Mouse (Mus musculus) kidney, embryonic 14.5 days (tissue): ENCODE results near the gene Sdc4. TPM values are rescaled to one million over a fixed set of nuclear protein-coding genes. Genes with fewer than 3 reads are reported as not detected.

Source experiments
- ATAC-seq: fragments of 200-750 bp; cut with Nextera tagmentation; 2 replicates; pipeline ENCODE4 v1.8.0; 2017; ENCODE audit warnings: moderate number of reproducible peaks, mild to moderate bottlenecking, moderate TSS enrichment, moderate library complexity; ENCODE audit not compliant: low FRiP score, low TSS enrichment
- H3K27ac ChIP-seq: fragments of 300-500 bp; sonication (generic); 2 replicates; pipeline ENCODE4 v1.5.1; 2014; ENCODE audit warnings: low read depth, mild to moderate bottlenecking, low read length, moderate library complexity, mixed read lengths
- H3K27me3 ChIP-seq: fragments of 300-500 bp; sonication (generic); 2 replicates; pipeline ENCODE4 v1.6.1; 2014; ENCODE audit warnings: mild to moderate bottlenecking, low read length; ENCODE audit not compliant: control insufficient read depth, insufficient read depth
- H3K36me3 ChIP-seq: fragments of 300-500 bp; sonication (generic); 2 replicates; pipeline ENCODE4 v1.6.1; 2014; ENCODE audit warnings: low read length, mixed read lengths; ENCODE audit not compliant: control insufficient read depth, insufficient read depth
- H3K4me1 ChIP-seq: fragments of 300-500 bp; sonication (generic); 2 replicates; pipeline ENCODE4 v1.6.1; 2014; ENCODE audit warnings: low read length, mixed read lengths; ENCODE audit not compliant: control insufficient read depth, insufficient read depth
- H3K4me2 ChIP-seq: fragments of 300-500 bp; sonication (generic); replicated peaks from 2 replicates; pipeline ENCODE4 v1.6.1; 2014; ENCODE audit warnings: low read depth, mild to moderate bottlenecking, low read length
- H3K4me3 ChIP-seq: fragments of 300-500 bp; sonication (generic); 2 replicates; pipeline ENCODE4 v1.5.1; 2014; ENCODE audit warnings: mild to moderate bottlenecking, low read length
- H3K9ac ChIP-seq: fragments of 300-500 bp; sonication (generic); 2 replicates; pipeline ENCODE4 v1.6.1; 2014; ENCODE audit warnings: low read depth, mild to moderate bottlenecking, low read length, moderate library complexity
- H3K9me3 ChIP-seq: fragments of 300-500 bp; sonication (generic); 2 replicates; pipeline ENCODE4 v1.6.1; 2016; ENCODE audit warnings: low read length; ENCODE audit not compliant: control insufficient read depth
- whole genome bisulfite sequencing: fragments of 180-500 bp; shearing (Covaris S2); extraction: QIAGEN DNeasy Blood & Tissue Kit; methylation state at CpG from one replicate; pipeline ENCODE4 v1.1.7; 2014; 5-methylcytosine and 5-hydroxymethylcytosine counted together
- polyA plus RNA-seq: library from polyadenylated mRNA; unstranded; fragments of >200 nt; fragmentation: Nextera tagmentation; extraction: Ambion mirVana; gene quantifications from 2 replicates; pipeline ENCODE4 v1.2.1, GENCODE M21; 2014

The Sdc4 gene
- polyA plus RNA-seq, 1 experiment from 2014 or later, result 108 TPM

GRCm38 (mm10) chr2:164421306-164421705 is 22.4 kb downstream of the Sdc4 start:
- WGBS, result 91% methylated on average over 7 of the region's 7 CpGs
- H3K9me3 ChIP-seq, result no peaks in the 10 kb centered on the region
- H3K27ac ChIP-seq, result no peak overlapping the region
- peaks cover 15% of the 10 kb centered on the region for H3K4me1 ChIP-seq
- no peak overlapping the region for H3K4me2 ChIP-seq
- H3K9ac ChIP-seq, result no peak overlapping the region
- peaks cover 11% of the 10 kb centered on the region; the same call in 1 of the 2 replicates for H3K36me3 ChIP-seq
- no peak overlapping the region for H3K4me3 ChIP-seq
- no peak for ATAC-seq
- H3K27me3 ChIP-seq, result no peaks in the 10 kb centered on the region

GRCm38 (mm10) chr2:164419489-164419888 is 24.2 kb downstream of the Sdc4 start:
- no peak overlapping the region for H3K9ac ChIP-seq
- 0 out of 2 replicates have a peak overlapping the region, but pooled peaks have one; percentile 11 for H3K27ac ChIP-seq
- no peak overlapping the region for H3K4me3 ChIP-seq
- H3K4me2 ChIP-seq, result no peak overlapping the region
- 0% methylated on average over 3 of the region's 3 CpGs for WGBS
- H3K9me3 ChIP-seq, result no peaks in the 10 kb centered on the region
- 0 out of 2 replicates have a peak, but pooled peaks have one; percentile 70 for ATAC-seq
- H3K27me3 ChIP-seq, result peaks cover 1% of the 10 kb centered on the region; the same call in 1 of the 2 replicates
- H3K36me3 ChIP-seq, result peaks cover 6% of the 10 kb centered on the region; the same call in 1 of the 2 replicates
- H3K4me1 ChIP-seq, result peaks cover 15% of the 10 kb centered on the region

GRCm38 (mm10) chr2:164418308-164418875 is 25.3 kb downstream of the Sdc4 start:
- Histone ChIP-seq H3K27ac (peak overlapping the region; percentile 8; the same call in 1 of the 2 replicates), H3K36me3 (no peaks in the 10 kb centered on the region), H3K4me2 (no peak overlapping the region), H3K4me3 (no peak overlapping the region), H3K4me1 (peaks cover 15% of the 10 kb centered on the region), H3K9ac (no peak overlapping the region), H3K27me3 (peaks cover 6% of the 10 kb centered on the region; the same call in 1 of the 2 replicates), H3K9me3 (no peaks in the 10 kb centered on the region)
- ATAC-seq, result no peak
- WGBS, result 37% methylated on average over 3 of the region's 3 CpGs

- ATAC-seq, result no peak
- Histone ChIP-seq H3K9ac (no peak overlapping the region), H3K27ac (no peak overlapping the region), H3K36me3 (no peaks in the 10 kb centered on the region), H3K4me1 (peaks cover 15% of the 10 kb centered on the region), H3K4me3 (no peak overlapping the region), H3K4me2 (no peak overlapping the region), H3K27me3 (peaks cover 6% of the 10 kb centered on the region; the same call in 1 of the 2 replicates), H3K9me3 (no peaks in the 10 kb centered on the region)
- WGBS, result 3% methylated on average over 2 of the region's 2 CpGs
Measured at GRCm38 (mm10) chr2:164417198-164417597, 26.5 kb downstream of the Sdc4 start.

- peak overlapping the region; percentile 37 for H3K4me2 ChIP-seq
- WGBS, result 60% methylated on average over 10 of the region's 10 CpGs
- H3K27me3 ChIP-seq, result peaks cover 20% of the 10 kb centered on the region
- H3K9me3 ChIP-seq, result no peaks in the 10 kb centered on the region
- H3K27ac ChIP-seq, result no peak overlapping the region
- peak overlapping the region; percentile 17; the same call in 1 of the 2 replicates for H3K4me3 ChIP-seq
- H3K4me1 ChIP-seq, result peaks cover 13% of the 10 kb centered on the region
- no peak for ATAC-seq
- no peaks in the 10 kb centered on the region for H3K36me3 ChIP-seq
- peak overlapping the region; percentile 40 for H3K9ac ChIP-seq
Measured at GRCm38 (mm10) chr2:164414581-164414980, 29.1 kb downstream of the Sdc4 start.

- ATAC-seq, result 0 out of 2 replicates have a peak, but pooled peaks have one; percentile 36
- H3K27me3 ChIP-seq, result peaks cover 24% of the 10 kb centered on the region
- H3K4me1 ChIP-seq, result peaks cover 9% of the 10 kb centered on the region
- peak overlapping the region; percentile 17; the same call in 1 of the 2 replicates for H3K4me3 ChIP-seq
- no peak overlapping the region for H3K27ac ChIP-seq
- 20% methylated on average over 28 of the region's 28 CpGs for WGBS
- no peaks in the 10 kb centered on the region for H3K9me3 ChIP-seq
- H3K9ac ChIP-seq, result peak overlapping the region; percentile 40
- H3K4me2 ChIP-seq, result peak overlapping the region; percentile 37
- no peaks in the 10 kb centered on the region for H3K36me3 ChIP-seq
Measured at GRCm38 (mm10) chr2:164414167-164414566, 29.5 kb downstream of the Sdc4 start.

- Histone ChIP-seq H3K4me1 (peaks cover 14% of the 10 kb centered on the region; the same call in 1 of the 2 replicates), H3K4me2 (0 out of 2 replicates have a peak overlapping the region, but pooled peaks have one; percentile 2), H3K9me3 (no peaks in the 10 kb centered on the region), H3K27me3 (peaks cover 80% of the 10 kb centered on the region), H3K36me3 (no peaks in the 10 kb centered on the region), H3K27ac (no peak overlapping the region), H3K9ac (no peak overlapping the region), H3K4me3 (no peak overlapping the region)
- ATAC-seq, result peak; percentile 34; the same call in 1 of the 2 replicates
- WGBS, result 2% methylated on average over 22 of the region's 22 CpGs
Measured at GRCm38 (mm10) chr2:164407708-164408107, 36.0 kb downstream of the Sdc4 start.

GRCm38 (mm10) chr2:164405519-164405918 is 38.2 kb downstream of the Sdc4 start:
- H3K4me1 ChIP-seq, result peaks cover 17% of the 10 kb centered on the region; the same call in 1 of the 2 replicates
- 39% methylated on average over 5 of the region's 5 CpGs for WGBS
- peaks cover 97% of the 10 kb centered on the region for H3K27me3 ChIP-seq
- H3K4me3 ChIP-seq, result no peak overlapping the region
- H3K9me3 ChIP-seq, result no peaks in the 10 kb centered on the region
- H3K27ac ChIP-seq, result no peak overlapping the region
- no peak overlapping the region for H3K4me2 ChIP-seq
- no peak for ATAC-seq
- no peaks in the 10 kb centered on the region for H3K36me3 ChIP-seq
- H3K9ac ChIP-seq, result no peak overlapping the region

- Histone ChIP-seq H3K4me2 (peak within 1 kb of the TSS; percentile 69), H3K9me3 (no peaks in the 10 kb centered on the region), H3K9ac (peak within 1 kb of the TSS; percentile 47; the same call in 1 of the 2 replicates), H3K4me1 (peaks cover 19% of the 10 kb centered on the region; the same call in 1 of the 2 replicates), H3K4me3 (peak within 1 kb of the TSS; percentile 40), H3K36me3 (no peaks in the 10 kb centered on the region), H3K27me3 (peaks cover 97% of the 10 kb centered on the region), H3K27ac (no peak within 1 kb of the TSS)
- ATAC-seq, result no peak
- WGBS, result 6% methylated on average over 9 of the region's 9 CpGs
Measured at GRCm38 (mm10) chr2:164405060-164405459, 38.6 kb downstream of the Sdc4 start, which contains the start of gene Matn4. TSS of gene Matn4 (minus strand) at chr2:164405160.
